Mouse (Mus musculus) kidney, embryonic 15.5 days (tissue): ENCODE results near the gene Mmp20. TPM values are rescaled to one million over a fixed set of nuclear protein-coding genes. Genes with fewer than 3 reads are reported as not detected.

Experiments used
- ATAC-seq: fragments of 200-750 bp; cut with Nextera tagmentation; replicated peaks from 2 replicates; pipeline ENCODE4 v1.8.0; 2017; ENCODE audit warnings: moderate TSS enrichment; ENCODE audit not compliant: low FRiP score
- H3K27ac ChIP-seq: fragments of 300-500 bp; sonication (generic); 2 replicates; pipeline ENCODE4 v1.5.1; 2015; ENCODE audit warnings: mild to moderate bottlenecking, inconsistent platforms
- H3K27me3 ChIP-seq: fragments of 300-500 bp; sonication (generic); 2 replicates; pipeline ENCODE4 v1.6.1; 2015; ENCODE audit warnings: inconsistent platforms
- H3K36me3 ChIP-seq: fragments of 300-500 bp; sonication (generic); 2 replicates; pipeline ENCODE4 v1.6.1; 2015; ENCODE audit warnings: inconsistent platforms
- H3K4me1 ChIP-seq: fragments of 300-500 bp; sonication (generic); 2 replicates; pipeline ENCODE4 v1.6.1; 2015; ENCODE audit warnings: inconsistent platforms
- H3K4me2 ChIP-seq: fragments of 300-500 bp; sonication (generic); 2 replicates; pipeline ENCODE4 v1.6.1; 2015; ENCODE audit warnings: moderate library complexity, mild to moderate bottlenecking, inconsistent platforms
- H3K4me3 ChIP-seq: fragments of 300-500 bp; sonication (generic); replicated peaks from 2 replicates; pipeline ENCODE4 v1.5.1; 2015; ENCODE audit warnings: mild to moderate bottlenecking, inconsistent platforms
- H3K9ac ChIP-seq: fragments of 300-500 bp; sonication (generic); 2 replicates; pipeline ENCODE4 v1.6.1; 2015; ENCODE audit warnings: mild to moderate bottlenecking, inconsistent platforms
- H3K9me3 ChIP-seq: fragments of 300-500 bp; sonication (generic); replicated peaks from 2 replicates; pipeline ENCODE4 v1.6.1; 2016; ENCODE audit warnings: inconsistent platforms
- WGBS: fragments of 180-500 bp; shearing (Covaris S2); methylation state at CpG from one replicate; pipeline ENCODE4 v1.1.7; 2015; ENCODE audit warnings: mixed read lengths; 5-methylcytosine and 5-hydroxymethylcytosine counted together
- polyA plus RNA-seq: library from polyadenylated mRNA; unstranded; fragments of >200 nt; fragmentation: Nextera tagmentation; extraction: Ambion mirVana; gene quantifications from 2 replicates; pipeline ENCODE4 v1.2.1, GENCODE M21; 2015

The Mmp20 gene
- polyA plus RNA-seq, 1 experiment from 2014 or later = not detected

DNA sequence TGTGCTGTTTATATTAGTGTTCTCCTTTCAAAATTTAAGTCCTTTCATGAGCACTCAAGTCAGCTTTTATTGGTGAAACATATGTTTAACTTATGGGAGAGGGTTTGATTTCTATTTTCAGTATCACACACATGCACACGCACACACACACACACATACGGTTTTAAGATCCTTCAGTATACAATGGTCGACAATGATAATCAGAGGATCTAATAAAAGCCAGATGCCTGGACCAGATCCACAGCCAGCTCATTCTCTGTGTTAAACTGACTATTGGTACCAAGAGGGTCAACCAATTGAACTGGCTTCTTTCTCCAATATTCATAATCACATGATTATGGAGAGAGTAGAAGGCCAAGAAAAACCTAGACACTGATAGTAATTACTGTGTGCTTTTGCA, 67.6 kb downstream of the Mmp20 start:
- Histone ChIP-seq H3K9ac (no peak overlapping the region), H3K36me3 (no peaks in the 10 kb centered on the region), H3K9me3 (no peaks in the 10 kb centered on the region), H3K4me2 (no peak overlapping the region), H3K4me3 (no peak overlapping the region), H3K27ac (no peak overlapping the region), H3K4me1 (no peaks in the 10 kb centered on the region), H3K27me3 (no peaks in the 10 kb centered on the region)
- no peak for ATAC-seq
- WGBS = 92% methylated on average over 3 of the region's 3 CpGs

DNA sequence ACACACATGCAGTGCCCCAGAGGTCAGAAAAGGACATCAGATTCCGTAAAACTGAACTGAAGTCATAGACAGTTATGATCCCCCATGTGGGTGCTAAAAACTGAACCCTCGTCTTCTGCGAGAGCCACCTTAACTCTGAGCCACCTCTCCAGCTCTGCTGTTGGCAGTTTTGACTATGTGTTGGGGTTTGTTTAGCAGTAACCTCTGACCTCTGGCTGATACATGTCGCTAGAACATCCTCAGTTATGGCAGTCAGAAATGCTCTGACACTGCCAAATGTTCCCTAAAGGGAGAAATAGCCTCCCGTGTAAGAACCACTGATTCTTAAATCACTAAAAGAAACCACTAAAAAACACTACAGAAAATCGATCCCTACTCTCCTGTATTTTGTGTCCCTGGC, 80.7 kb downstream of the Mmp20 start:
- WGBS = 66% methylated on average over 6 of the region's 6 CpGs
- H3K36me3 ChIP-seq = no peaks in the 10 kb centered on the region
- H3K4me3 ChIP-seq = no peak overlapping the region
- H3K27me3 ChIP-seq = no peaks in the 10 kb centered on the region
- H3K9ac ChIP-seq = no peak overlapping the region
- ATAC-seq = no peak
- no peak overlapping the region for H3K27ac ChIP-seq
- H3K4me2 ChIP-seq = no peak overlapping the region
- no peaks in the 10 kb centered on the region for H3K9me3 ChIP-seq
- H3K4me1 ChIP-seq = no peaks in the 10 kb centered on the region

- 80% methylated on average over 4 of the region's 4 CpGs for WGBS
- ATAC-seq = no peak
These were observed 83.2 kb downstream of the Mmp20 start for GRCm38 (mm10) chr9:7711196-7711595.

DNA sequence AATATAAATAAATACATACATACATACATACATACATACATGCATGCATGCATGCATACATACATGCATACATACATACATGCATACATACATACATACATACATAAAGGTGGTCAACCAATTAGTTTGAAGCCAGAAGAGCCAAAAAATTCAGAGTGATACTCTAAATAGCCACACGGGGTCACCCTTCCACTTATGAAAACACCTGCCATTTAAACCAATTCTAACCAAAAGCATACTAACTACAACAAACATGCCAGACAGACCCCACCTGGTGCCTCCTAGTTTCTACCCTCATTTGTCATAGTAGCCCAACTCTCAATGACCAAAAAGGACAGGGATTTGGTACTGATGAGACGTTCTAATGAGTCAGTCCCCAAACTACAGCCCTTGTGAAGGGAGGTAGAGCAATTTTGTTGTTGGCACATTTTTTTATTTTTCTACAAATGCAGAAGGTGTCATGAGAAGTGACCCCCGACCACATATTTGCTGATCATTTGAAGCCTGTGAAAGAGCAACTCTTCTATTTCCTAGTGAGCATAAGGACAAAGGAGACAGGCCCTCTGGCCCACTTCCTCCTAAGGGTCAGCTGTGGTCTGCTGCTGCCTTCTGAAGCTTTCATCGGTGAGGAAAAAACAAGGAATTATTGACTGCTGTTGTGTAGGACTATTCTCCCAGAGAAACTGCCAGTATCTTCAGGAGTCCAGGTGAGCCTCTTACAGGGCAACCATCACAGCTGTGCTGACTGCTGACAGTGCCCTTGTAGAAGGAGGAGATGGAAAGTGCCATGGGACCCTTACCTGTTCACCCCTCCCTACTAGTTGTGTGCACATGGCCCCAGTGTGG, 86.3 kb downstream of the Mmp20 start:
- H3K27me3 ChIP-seq = no peaks in the 10 kb centered on the region
- ATAC-seq = peak; percentile 43; the same call in 1 of the 2 replicates
- WGBS = 41% methylated on average over 4 of the region's 4 CpGs
- H3K36me3 ChIP-seq = no peaks in the 10 kb centered on the region
- no peak overlapping the region for H3K4me3 ChIP-seq
- no peak overlapping the region for H3K4me2 ChIP-seq
- H3K9me3 ChIP-seq = no peaks in the 10 kb centered on the region
- 0 out of 2 replicates have a peak, but pooled peaks cover 4% of the 10 kb centered on the region for H3K4me1 ChIP-seq
- H3K9ac ChIP-seq = no peak overlapping the region
- no peak overlapping the region for H3K27ac ChIP-seq

More at GRCm38 (mm10) chr9:7711196-7711595, 83.2 kb downstream of the Mmp20 start:
- H3K4me1 ChIP-seq = 0 out of 2 replicates have a peak, but pooled peaks cover 4% of the 10 kb centered on the region
- H3K4me2 ChIP-seq = no peak overlapping the region
- H3K36me3 ChIP-seq = no peaks in the 10 kb centered on the region
- H3K27ac ChIP-seq = no peak overlapping the region
- H3K27me3 ChIP-seq = no peaks in the 10 kb centered on the region
- H3K9me3 ChIP-seq = no peaks in the 10 kb centered on the region
- H3K4me3 ChIP-seq = no peak overlapping the region
- no peak overlapping the region for H3K9ac ChIP-seq

DNA sequence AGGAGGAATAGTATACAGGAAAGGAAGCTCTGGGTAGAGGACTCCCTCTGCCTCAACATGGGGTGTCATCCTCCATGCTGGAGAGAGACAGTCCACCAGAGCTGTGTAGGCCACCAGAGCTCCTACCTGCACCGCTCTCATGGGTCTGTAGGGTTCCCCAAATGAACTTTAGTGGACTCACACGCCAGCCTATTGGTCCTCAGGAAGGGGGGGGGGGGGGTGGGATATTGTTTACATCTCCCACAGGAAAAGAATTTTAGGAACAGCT, 86.8 kb downstream of the Mmp20 start:
- Histone ChIP-seq H3K4me1 (0 out of 2 replicates have a peak, but pooled peaks cover 4% of the 10 kb centered on the region), H3K4me2 (no peak overlapping the region), H3K4me3 (no peak overlapping the region), H3K27ac (no peak overlapping the region), H3K27me3 (no peaks in the 10 kb centered on the region), H3K9me3 (no peaks in the 10 kb centered on the region), H3K36me3 (no peaks in the 10 kb centered on the region), H3K9ac (no peak overlapping the region)
- 0 out of 2 replicates have a peak, but pooled peaks have one; percentile 36 for ATAC-seq
- 75% methylated on average over 2 of the region's 2 CpGs for WGBS

DNA sequence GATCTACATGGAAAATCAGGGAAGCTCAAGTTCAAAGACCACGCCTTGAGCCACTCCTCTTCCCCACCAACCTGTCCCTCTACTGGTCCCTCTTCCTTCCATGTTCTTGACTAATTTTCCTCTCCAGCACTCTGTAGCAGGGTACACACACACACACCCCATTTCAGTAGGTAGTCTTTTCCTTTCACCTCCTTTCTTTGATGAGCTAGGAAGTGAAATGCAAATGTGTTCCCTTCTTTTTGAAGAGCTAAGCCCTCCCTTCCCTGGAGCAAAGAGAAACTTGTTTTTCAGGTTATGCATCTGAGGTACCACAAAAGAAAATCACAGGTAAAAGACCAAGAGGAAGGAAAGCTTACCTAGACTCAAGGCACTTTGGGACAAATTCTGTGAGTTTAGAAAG, 93.5 kb downstream of the Mmp20 start:
- ATAC-seq = no peak
- 89% methylated on average over 1 of the region's 1 CpGs for WGBS

More for the DNA sequence above, 93.5 kb downstream of the Mmp20 start:
- Histone ChIP-seq H3K36me3 (no peaks in the 10 kb centered on the region), H3K4me1 (no peaks in the 10 kb centered on the region), H3K9me3 (no peaks in the 10 kb centered on the region), H3K9ac (no peak overlapping the region), H3K4me2 (no peak overlapping the region), H3K27me3 (no peaks in the 10 kb centered on the region), H3K4me3 (no peak overlapping the region), H3K27ac (no peak overlapping the region)

Other genes with a start within 250 kb of the Mmp20 start
- gene Mmp1b, start 240.2 kb upstream of the Mmp20 start, polyA plus RNA-seq = not detected in 2 replicates
- gene Mmp3, start 182.4 kb upstream of the Mmp20 start, polyA plus RNA-seq = not detected in 2 replicates
- gene Mmp10, start 125.9 kb upstream of the Mmp20 start, polyA plus RNA-seq = not detected in 2 replicates
- gene Mmp8, start 69.8 kb upstream of the Mmp20 start, polyA plus RNA-seq = 0.65 and 0.87 TPM in 2 replicates
- not detected in 2 replicates for gene Mmp27, start 56.8 kb upstream of the Mmp20 start, polyA plus RNA-seq
- gene Mmp7, start 63.9 kb downstream of the Mmp20 start, polyA plus RNA-seq = not detected in 2 replicates
- gene Tmem123, start 135.8 kb downstream of the Mmp20 start, polyA plus RNA-seq = 93.6 and 94.8 TPM in 2 replicates
- 35.6 and 37.9 TPM in 2 replicates for gene Birc2, start 208.8 kb downstream of the Mmp20 start, polyA plus RNA-seq
- gene Birc3, start 245.0 kb downstream of the Mmp20 start, polyA plus RNA-seq = 6.6 and 7.9 TPM in 2 replicates